Mouse (Mus musculus) spleen, postnatal 10 days (tissue): ENCODE data around the gene Wbp4.
"Not testable (repeated sequence)": the region's sequence is repeated elsewhere in the genome, so short reads cannot be mapped to it uniquely, and the experiment has no call there.

Source experiments
- DNase-seq, 2 experiments: peaks; one replicate each; pipeline ENCODE4 v3.0.0; 2021 to 2022; ENCODE audit warnings: low spot score in 2 of 2

Wbp4 gene

GRCm38 (mm10) chr14:79481339-79482151, at the start of gene Wbp4:
Gene Wbp4 (minus strand): TSS chr14:79481520.
- DNase-seq: peak; percentile 93 to 94

GRCm38 (mm10) chr14:79530761-79531160, 49.4 kb upstream of the Wbp4 start:
- DNase-seq: no peak

- peak in 1 of 2 experiments; percentile 54 for DNase-seq
Observed at GRCm38 (mm10) chr14:79529581-79530554, 48.5 kb upstream of the Wbp4 start.

- no peak for DNase-seq
Observed at GRCm38 (mm10) chr14:79527704-79528103, 46.4 kb upstream of the Wbp4 start.

- not testable (repeated sequence) for DNase-seq
Observed at GRCm38 (mm10) chr14:79526106-79526505, 44.8 kb upstream of the Wbp4 start.

- no peak for DNase-seq
Observed at GRCm38 (mm10) chr14:79522387-79522786, 41.1 kb upstream of the Wbp4 start.

- peak in 1 of 2 experiments; percentile 33 for DNase-seq
Observed at GRCm38 (mm10) chr14:79521471-79522117, 40.3 kb upstream of the Wbp4 start.

GRCm38 (mm10) chr14:79521056-79521455, 39.7 kb upstream of the Wbp4 start:
- no peak for DNase-seq

GRCm38 (mm10) chr14:79520612-79521011, 39.3 kb upstream of the Wbp4 start:
- DNase-seq: no peak

- no peak for DNase-seq
Observed at GRCm38 (mm10) chr14:79519663-79519975, 38.3 kb upstream of the Wbp4 start.

- DNase-seq: peak; percentile 44 to 61
Observed at GRCm38 (mm10) chr14:79518761-79519662, 37.7 kb upstream of the Wbp4 start.

- no peak for DNase-seq
Observed at GRCm38 (mm10) chr14:79518123-79518522, 36.8 kb upstream of the Wbp4 start.

- peak in 1 of 2 experiments; percentile 33 for DNase-seq
Observed at GRCm38 (mm10) chr14:79517185-79517740, 35.9 kb upstream of the Wbp4 start.

GRCm38 (mm10) chr14:79516751-79517150, 35.4 kb upstream of the Wbp4 start:
- peak in 1 of 2 experiments; percentile 27 for DNase-seq

- DNase-seq: peak in 1 of 2 experiments; percentile 28
Observed at GRCm38 (mm10) chr14:79516243-79516610, 34.9 kb upstream of the Wbp4 start.

GRCm38 (mm10) chr14:79515511-79516242, 34.4 kb upstream of the Wbp4 start:
- peak; percentile 54 to 70 for DNase-seq

GRCm38 (mm10) chr14:79515100-79515499, 33.8 kb upstream of the Wbp4 start:
- DNase-seq: no peak

GRCm38 (mm10) chr14:79513951-79514350, 32.6 kb upstream of the Wbp4 start:
- peak in 1 of 2 experiments; percentile 53 for DNase-seq

GRCm38 (mm10) chr14:79511521-79511920, 30.2 kb upstream of the Wbp4 start:
- no peak for DNase-seq
